Mouse (Mus musculus): ENCODE data around the gene Abcb10. TPM values are rescaled to one million over a fixed set of nuclear protein-coding genes. Genes with fewer than 3 reads are reported as not detected.
"Not testable (repeated sequence)": the region's sequence is repeated elsewhere in the genome, so short reads cannot be mapped to it uniquely, and the experiment has no call there.

The Abcb10 gene
- polyA plus RNA-seq, 1 experiment = 13.4 TPM

DNA sequence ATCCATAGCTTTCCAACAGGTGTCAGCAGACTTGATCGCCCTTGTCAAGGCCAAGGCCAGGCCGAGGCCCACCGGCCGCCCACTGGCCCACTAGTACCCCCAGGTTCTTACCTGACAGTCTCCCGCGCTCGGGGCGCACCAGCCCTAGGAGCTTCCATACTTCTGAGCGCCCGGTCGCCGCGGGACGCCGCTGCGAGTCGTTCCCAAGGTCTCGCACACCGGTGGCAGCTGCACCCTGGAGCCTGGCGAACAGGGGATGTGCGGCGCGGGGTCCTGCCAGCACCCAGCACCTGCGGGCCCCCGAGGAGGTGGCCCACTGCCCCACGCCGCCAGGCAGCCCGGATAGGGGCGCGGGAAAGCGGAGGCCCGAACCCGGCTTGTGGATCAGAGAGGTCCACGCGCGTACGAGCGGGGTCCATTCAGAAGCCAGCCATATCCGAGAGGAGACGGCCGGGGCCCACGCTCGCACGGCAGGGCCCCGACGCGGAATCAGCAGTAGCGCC is 580 bp downstream of the Abcb10 start:
- TF ChIP-seq CTCF (IDR thresholded peaks at IDR 0.05; ENCODE audit: extremely low read depth, insufficient read depth, low read length) = no peak
- TF ChIP-seq POLR2A (IDR thresholded peaks at IDR 0.05; ENCODE audit: extremely low read depth, insufficient read depth, low read length) = no peak
- Histone ChIP-seq H3K27ac (ENCODE audit: insufficient read depth, low read length) (no peak overlapping the region), H3K4me1 (ENCODE audit: control insufficient read depth, insufficient read depth, low read length) (no peaks in the 10 kb centered on the region; the same call in 1 of the 2 replicates), H3K4me3 (ENCODE audit: insufficient read depth, low read length) (peak overlapping the region; percentile 63)

DNA sequence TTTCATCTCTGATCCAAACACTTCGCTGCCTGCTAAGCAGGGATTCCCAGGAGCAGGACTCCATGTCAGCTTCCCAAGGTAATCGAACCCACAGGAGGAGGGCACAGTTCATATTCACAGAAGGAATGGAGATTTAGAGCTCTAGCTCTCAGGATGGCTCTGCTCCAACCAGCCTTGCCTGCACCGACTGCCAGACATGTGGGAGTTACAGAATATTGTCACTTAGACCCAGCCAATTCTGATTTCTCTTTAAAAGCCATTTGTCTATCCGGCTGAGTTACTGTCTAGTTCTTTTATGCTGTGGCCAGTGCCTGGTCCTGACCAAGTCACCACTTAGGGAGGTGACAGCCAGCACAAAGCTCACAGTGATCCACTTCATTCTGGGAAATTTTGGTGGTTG is 1.2 kb downstream of the Abcb10 start:
- TF ChIP-seq CTCF (IDR thresholded peaks at IDR 0.05; ENCODE audit: extremely low read depth, insufficient read depth, low read length) = no peak
- no peak for TF ChIP-seq POLR2A (IDR thresholded peaks at IDR 0.05; ENCODE audit: extremely low read depth, insufficient read depth, low read length)
- Histone ChIP-seq H3K27ac (ENCODE audit: insufficient read depth, low read length) (no peak overlapping the region), H3K4me3 (ENCODE audit: insufficient read depth, low read length) (peak overlapping the region; percentile 63; the same call in 1 of the 2 replicates), H3K4me1 (ENCODE audit: control insufficient read depth, insufficient read depth, low read length) (no peaks in the 10 kb centered on the region; the same call in 1 of the 2 replicates)

DNA sequence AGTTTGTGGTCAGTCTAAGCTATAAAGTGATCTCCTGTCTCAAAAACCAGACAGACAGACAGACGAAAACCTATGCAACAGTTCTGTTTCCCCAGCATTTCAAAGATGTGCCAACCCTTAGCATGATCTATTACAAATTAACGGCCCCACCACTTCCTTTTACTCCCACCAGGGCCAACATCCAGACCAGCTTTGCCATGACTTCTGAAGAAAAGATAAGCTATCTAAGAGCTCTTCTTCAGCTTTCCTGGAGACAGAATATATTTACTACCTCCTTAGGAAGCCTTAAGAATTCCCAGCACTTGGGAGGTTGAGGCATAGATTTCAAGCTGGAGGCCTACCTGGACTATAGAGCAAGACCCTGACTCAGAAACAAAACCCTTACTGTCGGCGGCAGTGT is 2.7 kb downstream of the Abcb10 start:
- no peak overlapping the region for H3K4me3 ChIP-seq (ENCODE audit: insufficient read depth, low read length)
- H3K4me1 ChIP-seq (ENCODE audit: control insufficient read depth, insufficient read depth, low read length) = no peaks in the 10 kb centered on the region; the same call in 1 of the 2 replicates
- TF ChIP-seq POLR2A (IDR thresholded peaks at IDR 0.05; ENCODE audit: extremely low read depth, insufficient read depth, low read length) (no peak), CTCF (IDR thresholded peaks at IDR 0.05; ENCODE audit: extremely low read depth, insufficient read depth, low read length) (no peak)
- no peak overlapping the region for H3K27ac ChIP-seq (ENCODE audit: insufficient read depth, low read length)

DNA sequence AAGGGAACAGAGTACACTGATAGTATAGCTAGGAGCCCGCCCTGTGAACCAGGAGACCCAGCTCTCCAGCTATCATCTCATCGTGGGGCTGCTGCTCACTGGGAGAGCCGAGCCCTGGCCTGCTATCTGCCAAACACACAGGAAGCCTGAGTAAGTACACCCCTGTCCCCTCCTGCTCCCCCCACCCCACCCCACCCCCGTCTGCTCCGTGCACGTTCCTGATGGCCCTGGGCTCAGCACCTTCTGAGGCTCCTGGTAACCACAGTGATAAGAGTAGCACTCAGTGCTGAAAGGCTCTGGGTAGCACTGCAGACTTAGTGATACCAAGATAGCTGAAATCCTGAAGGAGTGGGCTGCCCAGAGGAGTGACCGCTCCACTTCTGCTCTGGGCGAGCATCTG is 4.0 kb downstream of the Abcb10 start:
- Histone ChIP-seq H3K27ac (ENCODE audit: insufficient read depth, low read length) (no peak overlapping the region), H3K4me3 (ENCODE audit: insufficient read depth, low read length) (no peak overlapping the region), H3K4me1 (ENCODE audit: control insufficient read depth, insufficient read depth, low read length) (no peaks in the 10 kb centered on the region; the same call in 1 of the 2 replicates)
- TF ChIP-seq POLR2A (IDR thresholded peaks at IDR 0.05; ENCODE audit: extremely low read depth, insufficient read depth, low read length) (no peak), CTCF (IDR thresholded peaks at IDR 0.05; ENCODE audit: extremely low read depth, insufficient read depth, low read length) (no peak)

DNA sequence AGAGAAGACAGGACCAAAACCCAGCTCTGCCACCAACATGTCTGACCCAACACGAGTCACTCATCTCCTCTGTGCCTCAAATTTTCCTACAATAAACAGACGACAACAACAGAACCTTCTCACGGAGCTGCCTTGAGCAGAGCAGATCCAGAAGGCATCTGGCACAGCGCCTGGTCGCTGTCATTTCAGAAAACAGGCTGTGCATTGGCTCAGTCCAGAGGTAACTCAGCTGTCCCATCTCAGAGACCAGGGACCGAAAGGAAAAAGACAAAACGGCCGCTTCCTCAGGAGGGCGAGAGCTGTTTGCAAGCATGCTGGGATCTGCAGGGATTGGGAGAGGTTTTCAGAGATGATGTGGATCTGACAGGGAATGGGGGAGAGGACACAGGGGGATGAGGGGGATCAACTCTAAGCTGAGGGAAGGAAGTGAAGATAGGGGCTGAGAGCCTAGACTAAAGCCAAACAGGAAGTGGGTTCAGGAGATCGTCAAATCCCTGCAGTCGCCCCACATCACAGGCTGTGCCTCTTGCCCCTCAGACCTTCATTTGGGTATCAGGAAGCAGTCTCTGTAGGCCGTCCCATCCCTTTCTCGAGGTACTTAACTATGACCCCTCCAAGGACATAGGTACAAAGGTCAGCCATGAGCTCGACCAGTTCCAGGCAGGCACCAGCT is 4.6 kb downstream of the Abcb10 start:
- H3K4me1 ChIP-seq (ENCODE audit: control insufficient read depth, insufficient read depth, low read length) = no peaks in the 10 kb centered on the region; the same call in 1 of the 2 replicates
- TF ChIP-seq CTCF (IDR thresholded peaks at IDR 0.05; ENCODE audit: extremely low read depth, insufficient read depth, low read length) (no peak), POLR2A (IDR thresholded peaks at IDR 0.05; ENCODE audit: extremely low read depth, insufficient read depth, low read length) (no peak)
- no peak overlapping the region for H3K4me3 ChIP-seq (ENCODE audit: insufficient read depth, low read length)
- no peak overlapping the region for H3K27ac ChIP-seq (ENCODE audit: insufficient read depth, low read length)

DNA sequence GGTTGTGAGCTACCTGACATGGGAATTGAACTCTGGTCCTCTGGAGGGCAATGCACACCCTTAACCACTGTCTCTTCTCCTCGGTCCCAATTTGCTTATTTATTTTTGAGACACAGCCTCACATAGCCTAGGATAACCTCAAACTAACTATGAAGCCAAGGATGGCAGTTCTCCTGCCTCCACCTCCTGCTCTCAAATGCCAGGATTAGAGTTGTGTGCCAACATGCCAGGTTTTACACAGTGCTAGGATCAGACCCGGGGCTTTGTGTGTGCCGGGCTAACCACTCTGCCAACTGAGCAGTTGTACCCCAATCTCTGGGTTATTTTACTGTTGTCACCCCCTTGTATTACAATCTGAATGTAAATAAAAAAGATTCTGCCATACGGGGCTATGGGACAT is 5.4 kb downstream of the Abcb10 start:
- Histone ChIP-seq H3K4me3 (ENCODE audit: insufficient read depth, low read length) (no peak overlapping the region), H3K4me1 (ENCODE audit: control insufficient read depth, insufficient read depth, low read length) (no peaks in the 10 kb centered on the region; the same call in 1 of the 2 replicates), H3K27ac (ENCODE audit: insufficient read depth, low read length) (no peak overlapping the region)
- TF ChIP-seq CTCF (IDR thresholded peaks at IDR 0.05; ENCODE audit: extremely low read depth, insufficient read depth, low read length) (no peak), POLR2A (IDR thresholded peaks at IDR 0.05; ENCODE audit: extremely low read depth, insufficient read depth, low read length) (no peak)

DNA sequence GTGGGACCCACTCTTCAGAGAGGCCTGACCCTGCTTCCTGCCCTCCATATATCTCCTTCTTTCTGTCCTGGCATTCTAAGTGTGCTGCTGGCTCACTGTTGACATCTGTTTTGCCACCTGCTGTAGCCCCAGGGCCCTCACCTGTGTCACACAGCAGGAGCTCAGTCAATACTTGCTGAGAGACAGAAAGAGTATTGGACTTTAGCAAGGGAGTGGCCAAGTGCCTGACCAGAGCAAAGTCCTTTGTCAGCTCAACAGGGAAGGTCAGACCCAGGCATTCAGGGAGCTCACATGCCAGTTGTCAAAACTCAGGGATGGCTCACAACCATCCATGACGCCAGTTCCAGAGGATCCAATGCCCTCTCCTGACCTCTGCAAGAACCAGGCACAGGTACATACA is 9.4 kb downstream of the Abcb10 start:
- no peak overlapping the region for H3K4me3 ChIP-seq (ENCODE audit: insufficient read depth, low read length)
- H3K4me1 ChIP-seq (ENCODE audit: control insufficient read depth, insufficient read depth, low read length) = no peaks in the 10 kb centered on the region; the same call in 1 of the 2 replicates
- no peak overlapping the region for H3K27ac ChIP-seq (ENCODE audit: insufficient read depth, low read length)
- TF ChIP-seq CTCF (IDR thresholded peaks at IDR 0.05; ENCODE audit: extremely low read depth, insufficient read depth, low read length) (no peak), POLR2A (IDR thresholded peaks at IDR 0.05; ENCODE audit: extremely low read depth, insufficient read depth, low read length) (no peak)

DNA sequence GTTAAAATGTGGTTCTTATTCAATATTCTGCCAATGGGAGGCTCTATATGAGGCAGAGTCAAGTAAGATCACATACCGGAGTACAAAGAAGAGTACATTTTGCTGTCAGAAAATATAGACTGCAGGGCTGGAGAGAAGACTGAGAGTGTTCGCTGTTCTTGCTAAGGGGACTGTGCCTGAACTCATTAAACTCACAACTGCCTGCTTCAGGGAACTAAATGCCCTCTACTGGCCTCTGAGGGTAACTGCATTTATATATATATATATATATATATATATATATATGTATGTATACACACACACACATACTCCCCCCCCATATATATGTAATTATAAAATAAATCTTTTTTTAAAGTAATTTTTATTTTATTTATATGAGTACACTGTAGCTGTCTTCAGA is 16.0 kb downstream of the Abcb10 start:
- TF ChIP-seq POLR2A (IDR thresholded peaks at IDR 0.05; ENCODE audit: extremely low read depth, insufficient read depth, low read length) (no peak), CTCF (IDR thresholded peaks at IDR 0.05; ENCODE audit: extremely low read depth, insufficient read depth, low read length) (peak; percentile 23; the same call in 1 of the 2 replicates)
- Histone ChIP-seq H3K4me3 (ENCODE audit: insufficient read depth, low read length) (no peak overlapping the region), H3K4me1 (ENCODE audit: control insufficient read depth, insufficient read depth, low read length) (no peaks in the 10 kb centered on the region), H3K27ac (ENCODE audit: insufficient read depth, low read length) (no peak overlapping the region)

DNA sequence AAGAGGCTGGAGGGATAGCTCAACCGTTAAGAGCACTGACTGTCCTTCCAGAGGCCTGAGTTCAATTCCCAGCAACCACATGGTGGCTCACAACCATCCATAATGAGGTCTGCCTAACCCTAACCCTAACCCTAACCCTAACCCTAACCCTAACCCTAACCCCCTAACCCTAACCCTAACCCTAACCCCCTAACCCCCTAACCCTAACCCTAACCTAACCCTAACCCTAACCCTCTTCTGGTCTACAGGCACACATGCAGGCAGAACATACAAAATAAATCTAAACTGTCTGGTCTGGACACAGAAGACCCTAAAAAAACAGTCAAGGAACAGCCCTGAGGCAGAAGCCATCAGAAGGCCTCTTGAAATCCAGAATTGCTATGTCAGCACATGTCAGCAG is 21.6 kb downstream of the Abcb10 start:
- no peak overlapping the region for H3K4me3 ChIP-seq (ENCODE audit: insufficient read depth, low read length)

DNA sequence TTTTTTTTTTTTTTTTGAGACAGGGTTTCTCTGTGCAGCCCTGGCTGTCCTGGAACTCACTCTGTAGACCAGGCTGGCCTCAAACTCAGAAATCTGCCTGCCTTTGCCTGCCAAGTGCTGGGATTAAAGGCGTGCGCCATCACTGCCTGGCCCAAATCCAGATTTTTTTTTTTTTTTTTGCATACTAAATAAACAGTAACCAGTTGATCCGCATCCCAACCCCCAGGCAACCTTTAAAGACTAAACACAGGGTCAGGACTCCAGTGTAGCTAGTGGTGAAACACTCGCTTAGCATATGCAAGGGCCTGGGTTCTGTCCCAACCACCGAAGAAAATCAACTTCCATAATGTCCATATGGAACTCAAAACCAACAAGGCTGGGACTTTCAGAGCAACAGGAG is 22.4 kb downstream of the Abcb10 start:
- H3K27ac ChIP-seq (ENCODE audit: insufficient read depth, low read length); H3K4me3 ChIP-seq (ENCODE audit: insufficient read depth, low read length): not testable (repeated sequence)

More for the DNA sequence above, 21.6 kb downstream of the Abcb10 start:
- no peak overlapping the region for H3K27ac ChIP-seq (ENCODE audit: insufficient read depth, low read length)
- H3K4me1 ChIP-seq (ENCODE audit: control insufficient read depth, insufficient read depth, low read length) = no peaks in the 10 kb centered on the region
- TF ChIP-seq CTCF (IDR thresholded peaks at IDR 0.05; ENCODE audit: extremely low read depth, insufficient read depth, low read length) (no peak), POLR2A (IDR thresholded peaks at IDR 0.05; ENCODE audit: extremely low read depth, insufficient read depth, low read length) (no peak)

More for the DNA sequence above, 22.4 kb downstream of the Abcb10 start:
- H3K4me1 ChIP-seq (ENCODE audit: control insufficient read depth, insufficient read depth, low read length) = not testable (repeated sequence)

Data from cortical plate, adult 2 months (tissue).